15 mouse cellular contexts compared by ENCODE assay signal in genomic region chr3:145656993-145657713, GRCm38 (mm10). TPM values are rescaled to one million over a fixed set of nuclear protein-coding genes. Genes with fewer than 3 reads are reported as not detected.
DNase-seq lines count a peak whose midpoint lies in the region; ATAC-seq and TF ChIP-seq lines count a peak whose summit lies in the region.
"Had no signal": no experiment of that assay in that cellular context is flagged by ENCODE, and none has a peak within 500 bp of the region (broad histone marks: within the 10 kb centered on the region; RNA-seq: fewer than 3 reads in every experiment).

No protein-coding gene starts in this region.

- H3K27ac ChIP-seq in forebrain, embryonic 16.5 days (ENCODE audit: low read length) = no peak overlapping the region
- no peak overlapping the region for H3K27ac ChIP-seq in forebrain, embryonic 13.5 days
- H3K27ac ChIP-seq: intestine, embryonic 15.5 days; liver, embryonic 14.5 days; neural tube, embryonic 13.5 days had no signal

- WGBS in forebrain, embryonic 16.5 days = 31% methylated on average over 14 of the region's 14 CpGs
- 40% methylated on average over 14 of the region's 14 CpGs for WGBS in forebrain, embryonic 13.5 days
- 46% methylated on average over 14 of the region's 14 CpGs for WGBS in lung, adult 2 months

- no peak overlapping the region for H3K9ac ChIP-seq in forebrain, embryonic 16.5 days (replicated peaks; ENCODE audit: low read depth, low read length)
- no peak overlapping the region for H3K9ac ChIP-seq in forebrain, embryonic 13.5 days
- H3K9ac ChIP-seq: intestine, embryonic 15.5 days; liver, embryonic 14.5 days; neural tube, embryonic 13.5 days had no signal

- H3K4me3 ChIP-seq in forebrain, embryonic 16.5 days (replicated peaks; ENCODE audit: low read length) = no peak overlapping the region
- H3K4me3 ChIP-seq in forebrain, embryonic 13.5 days = no peak overlapping the region
- no peak overlapping the region for H3K4me3 ChIP-seq in lung, adult 2 months (replicated peaks; ENCODE audit: extremely low read depth, low read depth, low read length)
- H3K4me3 ChIP-seq: intestine, embryonic 15.5 days; neural tube, embryonic 13.5 days had no signal

- TF ChIP-seq CTCF in brain, embryonic 14.5 days (IDR thresholded peaks at IDR 0.05; ENCODE audit: borderline replicate concordance, extremely low read depth, insufficient read depth, insufficient read length) = no peak
- TF ChIP-seq CTCF in lung, adult 2 months (IDR thresholded peaks at IDR 0.05; ENCODE audit: insufficient read depth, low read length) = no peak

- H3K36me3 ChIP-seq in forebrain, embryonic 16.5 days (ENCODE audit: control insufficient read depth, insufficient read depth) = no peaks in the 10 kb centered on the region
- H3K36me3 ChIP-seq in forebrain, embryonic 13.5 days (ENCODE audit: poor library complexity, severe bottlenecking) = no peaks in the 10 kb centered on the region
- H3K36me3 ChIP-seq: intestine, embryonic 15.5 days; neural tube, embryonic 13.5 days had no signal

- no peaks in the 10 kb centered on the region for H3K9me3 ChIP-seq in forebrain, embryonic 16.5 days (ENCODE audit: control insufficient read depth, low read length)
- H3K9me3 ChIP-seq in forebrain, embryonic 13.5 days (replicated peaks) = no peaks in the 10 kb centered on the region
- H3K9me3 ChIP-seq: intestine, embryonic 15.5 days; neural tube, embryonic 13.5 days had no signal

- H3K4me2 ChIP-seq in forebrain, embryonic 16.5 days (ENCODE audit: low read length) = no peak overlapping the region
- no peak overlapping the region for H3K4me2 ChIP-seq in forebrain, embryonic 13.5 days
- H3K4me2 ChIP-seq: intestine, embryonic 15.5 days; neural tube, embryonic 13.5 days had no signal

- peak; percentile 48 for DNase-seq in 3134 (ENCODE audit: extremely low read depth, insufficient read length, low spot score)
- peak; percentile 65 for DNase-seq in brain, embryonic 14.5 days (ENCODE audit: low read depth)
- DNase-seq in lung, adult 2 months = peak; percentile 32
- no peak for DNase-seq in thymus, postnatal 36 days
- DNase-seq in frontal cortex, postnatal 25 days (ENCODE audit: low spot score in 2 of 2) = no peak
- no peak for DNase-seq in spleen, adult 12 weeks (ENCODE audit: low spot score)
- DNase-seq: cerebellum, adult 2 months; retina, postnatal 1 day; thymus, adult 18-20 months had no signal

- no peak for TF ChIP-seq POLR2A in brain, embryonic 14.5 days (IDR thresholded peaks at IDR 0.05; ENCODE audit: borderline replicate concordance, extremely low read depth, insufficient read depth, insufficient read length, poor library complexity, severe bottlenecking)
- no peak for TF ChIP-seq POLR2A in lung, adult 2 months (IDR thresholded peaks at IDR 0.05; ENCODE audit: borderline replicate concordance, extremely low read depth, low read depth, low read length)

- ATAC-seq in forebrain, embryonic 16.5 days = 0 out of 2 replicates have a peak, but pooled peaks have one; percentile 32
- no peak for ATAC-seq in forebrain, embryonic 13.5 days
- ATAC-seq: CD4-positive, CD25-positive, alpha-beta regulatory T cell, adult 4 months; intestine, embryonic 15.5 days had no signal

- peaks cover 14% of the 10 kb centered on the region for H3K4me1 ChIP-seq in forebrain, embryonic 16.5 days (replicated peaks; ENCODE audit: control insufficient read depth, insufficient read depth, low read length)
- peaks cover 21% of the 10 kb centered on the region for H3K4me1 ChIP-seq in forebrain, embryonic 13.5 days
- H3K4me1 ChIP-seq in lung, adult 2 months (ENCODE audit: control insufficient read depth, insufficient read depth, low read length) = peaks cover 6% of the 10 kb centered on the region; the same call in 1 of the 2 replicates

- H3K27me3 ChIP-seq in forebrain, embryonic 16.5 days (replicated peaks; ENCODE audit: control insufficient read depth, insufficient read depth, low read length) = no peaks in the 10 kb centered on the region
- peaks cover 10% of the 10 kb centered on the region; the same call in 1 of the 2 replicates for H3K27me3 ChIP-seq in forebrain, embryonic 13.5 days
- H3K27me3 ChIP-seq: intestine, embryonic 15.5 days had no signal

RNA-seq across cellular contexts. Expression of gene Ccn1, which starts 7.4 kb away (rescaled TPM):
- 25.4 and 32.1 TPM in 2 replicates for polyA plus RNA-seq in forebrain, embryonic 16.5 days (2015; fragmentation: Nextera tagmentation; extraction: Ambion mirVana)
- 32.9 and 35.6 TPM in 2 replicates for polyA plus RNA-seq in forebrain, embryonic 13.5 days (2015; fragmentation: Nextera tagmentation; extraction: Ambion mirVana)
- polyA plus RNA-seq in brain, embryonic 14.5 days (2012; rRNA removed) = 12.9 and 17.3 TPM in 2 replicates
- 79.9 and 102 TPM in 2 replicates for polyA plus RNA-seq in lung, adult 2 months (2012; rRNA removed)
- polyA plus RNA-seq: CD4-positive, CD25-positive, alpha-beta regulatory T cell, adult 4 months had no signal

Comparison
In these comparisons a context has a peak if more than half of its experiments do, and no peak if none do; other contexts are left out.
1. DNase-seq: peak in 3134 (single experiment), brain, embryonic 14.5 days (single experiment) and lung, adult 2 months (single experiment); none in thymus, postnatal 36 days (0 of 2), frontal cortex, postnatal 25 days (0 of 2) and spleen, adult 12 weeks (single experiment).